Mouse (Mus musculus) kidney, adult 8-10 months (tissue): ENCODE measurements around the gene Efhd1.
A peak's percentile ranks its signal among the peaks of the same experiment; 100 is the strongest.

ENCODE experiments used
- DNase-seq, 2 experiments: peaks; one replicate each; pipeline ENCODE4 v3.0.0; 2022

The Efhd1 gene

DNA sequence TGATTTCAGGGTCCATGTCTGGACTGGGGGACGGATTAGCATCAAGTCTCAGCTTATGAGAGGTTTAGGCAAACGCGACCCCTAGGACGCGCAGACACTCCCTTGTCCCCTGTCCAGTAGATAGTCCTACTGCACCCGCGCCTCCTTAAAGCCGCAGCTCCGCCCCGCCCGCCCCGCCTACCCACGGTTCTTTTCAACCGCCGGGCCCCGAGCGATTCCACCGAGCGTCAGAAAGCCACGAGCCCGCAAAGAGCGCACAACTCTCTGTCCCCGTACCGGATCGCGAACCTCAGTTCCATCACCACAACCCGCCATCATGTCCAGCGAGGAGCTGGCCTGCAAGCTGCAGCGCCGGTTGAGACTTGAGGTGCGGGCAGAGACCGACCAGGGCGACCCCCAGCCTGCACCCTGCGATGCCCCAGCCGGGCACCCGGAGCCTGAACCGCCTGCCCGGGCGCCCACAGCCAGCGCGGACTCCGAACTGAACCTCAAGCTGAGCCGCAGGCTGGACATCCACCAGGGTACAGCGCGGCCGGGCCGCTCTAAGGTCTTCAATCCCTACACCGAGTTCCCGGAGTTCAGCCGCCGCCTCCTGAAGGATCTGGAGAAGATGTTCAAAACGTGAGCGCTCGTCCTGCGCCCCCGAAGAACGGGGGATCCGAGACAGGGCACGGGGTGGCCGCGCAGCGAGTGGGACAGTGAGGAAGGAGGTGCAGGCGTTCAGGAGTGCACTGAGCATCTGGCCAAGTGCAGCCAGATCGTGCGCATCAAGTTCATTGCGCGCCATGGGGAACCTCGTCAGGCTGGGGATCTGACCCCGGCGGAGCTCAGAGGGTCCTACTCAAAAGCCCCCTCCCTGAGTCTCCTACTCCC lies at the start of gene Efhd1:
Efhd1 (plus strand) TSS at position 230 of the 873 bp plus-strand sequence.
- DNase-seq, result peak; percentile 60 to 69

DNA sequence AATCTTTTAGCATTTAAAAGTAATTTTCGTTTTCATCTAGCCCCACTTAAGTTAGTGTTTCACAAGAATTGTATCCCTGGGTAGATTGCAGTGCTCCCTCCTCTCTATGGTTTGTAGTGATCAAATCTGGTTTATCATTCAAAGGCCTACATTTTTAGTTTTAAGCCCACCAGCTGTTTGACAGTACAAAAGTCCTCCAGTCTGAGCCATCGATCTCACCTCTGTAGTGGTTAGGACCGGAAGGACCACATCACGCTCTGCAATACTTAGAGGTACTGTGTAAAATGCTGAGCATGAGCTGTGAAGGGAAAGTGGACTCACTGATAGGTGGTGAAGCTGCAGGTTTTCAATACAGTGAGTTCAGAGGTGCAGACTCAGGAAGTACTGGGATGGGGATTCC lies 49.4 kb upstream of the Efhd1 start:
- no peak for DNase-seq

DNA sequence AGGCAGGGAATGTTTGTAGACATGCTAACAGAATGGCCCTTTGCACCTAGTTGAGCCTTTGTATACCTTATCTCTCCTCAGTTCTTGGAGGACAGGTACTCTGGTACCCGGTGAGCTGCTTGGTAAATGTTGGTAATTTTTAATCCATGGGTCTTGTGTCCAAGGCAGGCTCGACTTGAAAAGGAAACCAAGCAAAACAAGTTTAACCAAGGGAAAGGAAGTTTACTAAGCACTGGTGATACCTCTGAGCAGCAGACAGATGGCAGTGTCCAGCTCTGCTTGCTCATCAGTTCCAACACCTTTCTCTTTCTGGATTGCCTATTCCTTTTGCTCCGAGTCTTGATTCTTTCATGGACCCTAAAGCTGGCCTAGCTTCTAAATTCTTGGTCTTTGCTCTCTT lies 46.2 kb upstream of the Efhd1 start:
- peak; percentile 36 to 68 for DNase-seq

- DNase-seq, result no peak
Observed at GRCm38 (mm10) chr1:87225739-87226138, 38.4 kb upstream of the Efhd1 start.

GRCm38 (mm10) chr1:87226409-87227159 lies 37.6 kb upstream of the Efhd1 start:
- DNase-seq, result no peak

- no peak for DNase-seq
Observed at GRCm38 (mm10) chr1:87227160-87227550, 37.0 kb upstream of the Efhd1 start.

DNA sequence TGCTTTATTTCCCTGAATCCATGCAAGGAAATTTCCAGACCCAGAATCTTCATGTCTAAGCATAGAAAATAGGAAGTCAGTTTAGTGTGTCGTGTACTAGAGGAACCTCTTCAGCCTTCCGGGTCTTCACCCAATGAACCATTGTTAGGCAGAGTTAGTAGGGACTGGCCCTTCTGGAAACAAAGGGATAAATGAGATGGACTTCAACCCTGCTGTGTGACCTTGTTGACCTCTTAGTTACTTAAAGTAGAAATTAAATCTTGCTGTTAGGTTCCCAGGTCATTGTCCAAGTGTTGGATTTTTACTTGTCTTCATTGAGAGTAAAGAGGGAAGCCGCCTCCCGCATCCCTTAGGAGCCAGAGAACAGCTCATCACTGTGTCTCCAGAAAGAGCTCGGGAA lies 33.6 kb upstream of the Efhd1 start:
- DNase-seq, result peak in 1 of 2 experiments; percentile 15

DNA sequence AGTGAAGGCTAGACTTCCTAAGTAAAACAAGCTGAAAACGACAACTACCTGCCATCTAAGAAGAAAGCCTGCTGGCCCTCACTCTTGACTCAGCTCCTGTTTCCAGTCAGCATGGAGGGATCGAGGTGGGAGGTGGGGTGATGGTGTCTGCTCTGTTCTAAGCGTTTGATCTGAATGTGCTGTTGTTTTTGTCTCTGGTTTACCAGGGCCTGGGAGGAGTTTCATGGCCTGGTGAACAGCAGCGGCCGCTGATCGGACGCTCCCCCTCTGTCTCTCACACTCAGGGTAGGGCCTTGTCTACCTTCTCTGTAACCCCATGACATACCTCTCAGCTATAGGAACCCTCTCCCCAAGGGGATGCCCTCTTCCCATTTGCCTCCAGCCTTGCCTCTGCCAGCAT lies 32.0 kb upstream of the Efhd1 start:
- DNase-seq, result no peak

DNA sequence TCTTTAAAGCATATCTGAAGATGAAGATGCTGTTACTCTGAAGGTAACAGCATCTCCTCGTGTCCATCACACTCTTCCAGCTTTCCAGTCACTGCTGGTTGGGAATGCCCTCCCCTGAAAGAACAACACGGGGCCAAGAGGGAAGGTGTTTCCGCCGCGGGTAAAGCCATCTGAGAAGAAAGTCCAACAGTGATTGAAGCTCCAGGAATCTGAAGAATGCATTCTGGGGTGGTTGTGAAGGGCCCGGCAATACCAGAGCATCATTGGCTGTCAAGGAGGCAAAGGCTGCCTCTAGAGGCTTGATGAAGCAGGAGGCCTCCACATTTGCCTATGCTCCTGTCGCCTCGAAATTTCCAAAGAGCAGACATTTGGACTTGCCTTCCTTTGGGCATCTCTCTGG lies 25.1 kb upstream of the Efhd1 start:
- DNase-seq, result peak in 1 of 2 experiments; percentile 50

GRCm38 (mm10) chr1:87243021-87243420 lies 21.1 kb upstream of the Efhd1 start:
- no peak for DNase-seq

DNA sequence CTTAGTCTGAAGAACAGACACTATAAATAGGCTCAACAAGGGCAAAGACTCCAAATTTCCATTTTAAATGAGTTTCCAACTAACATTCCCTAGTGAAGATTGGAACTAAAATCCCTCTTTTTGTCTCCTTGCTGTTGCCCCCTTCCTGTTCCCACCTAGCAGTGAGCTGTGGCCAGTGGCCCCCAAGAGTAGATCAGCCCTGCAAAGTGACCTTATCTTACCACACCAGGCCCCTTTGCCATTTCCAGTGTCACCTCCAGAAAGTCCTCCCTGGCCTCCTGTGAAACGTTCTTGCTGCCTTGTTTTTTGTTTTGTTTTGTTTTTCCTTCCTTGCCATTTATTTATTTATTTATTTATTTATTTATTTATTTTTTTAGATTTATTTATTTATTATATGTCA lies 18.7 kb upstream of the Efhd1 start:
- no peak for DNase-seq

GRCm38 (mm10) chr1:87245929-87246815 lies 18.0 kb upstream of the Efhd1 start:
- peak; percentile 76 to 88 for DNase-seq

GRCm38 (mm10) chr1:87252040-87252609 lies 12.0 kb upstream of the Efhd1 start:
- no peak for DNase-seq

DNA sequence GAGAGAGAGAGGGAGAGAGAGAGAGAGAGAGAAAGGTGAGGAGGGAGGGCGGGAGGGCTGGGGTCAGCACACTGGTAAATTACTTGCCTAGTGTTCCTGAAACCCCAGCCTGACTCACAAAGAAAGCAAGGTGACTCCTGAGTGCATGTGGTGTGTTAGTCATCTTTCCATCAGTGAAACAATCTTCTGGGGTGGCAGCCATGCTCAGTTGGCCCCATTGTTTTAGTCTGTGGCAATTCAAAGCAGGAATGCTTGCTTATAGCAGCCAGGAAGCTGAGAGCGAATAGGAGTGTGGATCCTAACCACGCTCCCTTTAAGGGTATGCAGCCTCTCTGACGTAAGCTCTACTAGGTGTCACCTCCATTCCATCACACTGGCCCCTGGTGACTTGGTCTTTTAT lies 9.0 kb upstream of the Efhd1 start:
- DNase-seq, result no peak

DNA sequence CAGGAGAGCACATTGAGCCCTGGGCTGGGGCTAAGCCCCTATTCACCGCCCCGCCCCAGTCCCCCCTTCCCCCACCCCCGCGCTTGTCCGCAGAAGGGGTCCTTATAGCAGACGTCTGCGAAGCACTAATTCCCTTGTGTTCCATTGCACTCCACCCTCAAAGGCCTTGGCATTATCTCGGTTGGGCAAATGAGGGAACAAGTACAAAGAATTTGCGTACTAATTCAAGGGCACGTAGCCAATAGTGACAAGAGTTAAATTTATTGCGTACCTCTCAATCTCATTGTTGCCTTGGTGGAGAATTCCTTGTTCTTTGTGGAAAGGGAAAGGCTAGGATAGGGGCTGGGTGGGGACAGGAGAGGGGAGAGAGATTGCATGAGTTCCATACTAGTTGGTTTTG lies 6.5 kb upstream of the Efhd1 start:
- no peak for DNase-seq

DNA sequence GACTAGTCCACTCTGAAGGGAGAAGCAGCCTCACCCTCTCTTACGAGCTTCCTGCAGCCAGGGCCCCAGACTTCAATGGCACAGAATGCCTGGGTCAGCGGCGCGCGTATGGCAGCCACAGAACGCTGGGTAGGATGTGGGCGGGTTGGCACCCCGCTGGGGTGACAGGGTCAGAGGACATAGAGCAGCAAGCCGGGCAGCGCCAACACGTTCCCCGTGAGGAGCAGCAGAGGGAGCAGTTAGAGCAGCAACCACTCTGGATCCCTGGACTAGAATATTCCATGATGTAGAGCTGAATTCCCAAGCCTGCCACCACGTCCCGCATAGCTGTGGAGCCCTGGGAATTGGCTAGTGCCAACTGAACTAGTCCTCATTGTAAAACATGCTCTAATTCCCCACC lies 5.7 kb upstream of the Efhd1 start:
- DNase-seq, result peak; percentile 55 to 72

DNA sequence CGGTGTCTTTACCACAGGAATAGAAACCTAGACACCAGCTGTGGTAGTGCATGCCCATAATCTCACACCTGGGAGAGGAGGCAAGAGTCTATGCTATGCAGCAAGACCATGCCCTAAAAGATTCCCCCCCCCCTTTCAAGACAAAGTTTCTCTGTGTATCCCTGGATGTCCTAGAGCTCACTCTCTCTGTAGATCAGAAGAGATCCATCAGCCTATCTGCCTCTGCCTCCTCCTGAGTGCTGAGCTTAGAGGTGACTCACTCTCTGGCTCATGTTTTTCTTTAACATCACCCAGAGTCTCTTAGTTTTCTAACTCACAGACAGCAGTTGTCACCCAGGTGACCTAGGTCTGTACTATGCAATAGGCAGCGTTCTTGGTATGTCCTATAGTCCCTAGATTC lies 4.8 kb upstream of the Efhd1 start:
- DNase-seq, result no peak

DNA sequence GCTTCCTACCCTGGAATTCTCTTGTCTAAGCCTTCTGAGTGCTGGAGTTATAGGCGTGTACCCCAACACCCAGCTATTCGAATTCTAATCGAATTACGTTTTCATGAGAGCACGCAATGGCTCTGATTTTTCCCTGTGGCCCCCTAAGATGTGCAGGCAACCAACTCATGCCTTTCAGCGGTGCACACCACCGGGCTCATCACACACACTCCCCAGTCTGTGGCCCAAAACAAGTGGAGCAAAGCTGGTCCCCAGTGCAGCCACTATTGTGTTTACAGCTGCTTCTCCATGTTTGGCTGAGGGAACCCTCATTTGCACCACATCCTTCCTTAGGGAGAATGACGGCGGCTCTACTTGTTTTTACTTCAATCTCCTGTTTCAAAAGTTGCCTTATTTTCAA lies 906 bp upstream of the Efhd1 start:
- DNase-seq, result no peak

DNA sequence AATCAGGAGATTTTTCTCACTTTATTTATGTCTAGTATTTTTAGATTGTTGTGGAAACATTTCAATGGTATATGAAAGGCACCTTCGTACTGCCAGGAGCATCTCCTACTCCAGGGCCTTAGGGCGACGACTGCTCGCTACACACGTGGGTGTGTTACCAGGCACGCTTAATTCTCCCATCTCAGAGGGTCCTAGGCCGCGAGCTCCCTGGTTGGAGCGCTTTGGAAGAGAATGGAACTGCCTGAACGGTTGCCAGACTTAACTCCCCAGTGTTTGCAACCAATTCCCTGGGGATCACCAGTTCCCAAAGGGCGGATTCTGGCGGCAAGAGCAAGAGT lies 398 bp upstream of the Efhd1 start:
- DNase-seq, result no peak

- DNase-seq, result peak in 1 of 2 experiments; percentile 39
Observed at GRCm38 (mm10) chr1:87265200-87265599, 1.0 kb downstream of the Efhd1 start.

DNA sequence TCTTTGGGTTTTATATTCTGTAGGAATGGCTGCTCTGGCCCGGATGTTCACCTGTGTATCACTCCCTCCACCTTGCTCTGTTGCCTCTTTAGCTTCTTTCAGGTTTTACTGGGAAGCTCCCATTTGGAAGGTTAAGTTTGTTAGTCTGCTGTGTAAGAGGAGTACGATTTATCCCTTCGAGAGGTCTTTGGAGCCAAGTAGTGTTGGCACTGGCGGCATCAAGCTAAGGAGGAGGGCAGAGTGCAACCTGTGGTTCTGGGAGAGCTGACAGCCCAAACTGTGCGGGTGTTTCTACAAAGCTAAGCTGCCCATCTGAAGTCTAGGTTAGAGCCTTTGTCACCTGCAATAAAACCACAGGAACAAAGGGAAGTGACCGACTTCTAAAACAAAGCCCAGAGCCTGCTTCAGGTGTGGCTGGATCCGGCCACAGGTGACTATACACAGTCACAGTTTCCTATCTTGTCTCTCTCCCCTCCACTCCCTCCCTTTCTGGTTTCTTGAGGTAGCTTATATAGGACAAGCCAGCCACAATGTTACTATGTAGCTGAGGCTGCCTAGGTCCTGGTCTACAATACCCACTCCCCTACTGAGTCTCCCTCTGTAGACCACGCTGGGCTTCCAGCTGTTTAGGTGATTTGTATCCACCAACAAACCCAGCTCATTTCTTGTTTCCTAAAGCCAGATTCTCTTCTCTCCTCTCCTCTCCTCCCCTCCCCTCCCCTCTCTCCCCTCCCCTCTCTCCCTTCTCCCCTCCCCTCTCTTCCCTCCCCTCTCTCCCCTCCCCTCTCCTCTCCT lies 2.3 kb downstream of the Efhd1 start:
- DNase-seq, result peak in 1 of 2 experiments; percentile 37

DNA sequence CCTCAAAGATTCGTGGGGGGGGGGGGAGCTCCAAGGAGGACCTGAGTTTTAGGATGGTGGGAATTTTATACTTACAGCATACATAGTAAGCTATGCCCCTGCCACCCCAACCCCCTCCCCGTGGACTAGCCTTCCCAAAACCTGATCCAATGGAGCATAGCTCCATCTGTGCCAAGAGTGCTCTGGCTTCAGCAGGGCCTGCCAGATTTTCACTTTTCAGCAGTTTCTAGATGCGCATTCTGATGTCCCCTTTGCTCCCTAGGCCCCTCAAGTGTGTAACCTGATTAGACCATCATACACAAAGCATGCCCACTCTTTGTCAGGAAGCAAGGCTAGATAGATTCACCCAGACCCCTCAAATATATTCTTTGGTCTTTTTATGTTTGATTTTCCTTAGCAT lies 6.0 kb downstream of the Efhd1 start:
- no peak for DNase-seq
